Mouse (Mus musculus): ENCODE results near the gene Cphx3.

Gene Cphx3

GRCm38 (mm10) chr14:26175028-26175427 lies 92.9 kb downstream of the Cphx3 start:
- WGBS = no CpG with 5 or more reads among the region's 6 CpGs

GRCm38 (mm10) chr14:26181660-26182059 lies 99.6 kb downstream of the Cphx3 start:
- no CpG with 5 or more reads among the region's 10 CpGs for WGBS

- no CpG with 5 or more reads among the region's 10 CpGs for WGBS
Observed at GRCm38 (mm10) chr14:26182380-26182779, 100.3 kb downstream of the Cphx3 start, which contains the start of gene Plac9b. Plac9b (minus strand) TSS chr14:26182480.

- no CpG with 5 or more reads among the region's 9 CpGs for WGBS
Observed at GRCm38 (mm10) chr14:26186638-26187037, 104.5 kb downstream of the Cphx3 start.

GRCm38 (mm10) chr14:26188361-26188760 lies 106.3 kb downstream of the Cphx3 start:
- no CpG with 5 or more reads among the region's 8 CpGs for WGBS

GRCm38 (mm10) chr14:26197851-26198250 lies 115.8 kb downstream of the Cphx3 start:
- no CpG with 5 or more reads among the region's 3 CpGs for WGBS

- WGBS = no CpG with 5 or more reads among the region's 44 CpGs
Observed at GRCm38 (mm10) chr14:26206197-26206925, 124.3 kb downstream of the Cphx3 start.

GRCm38 (mm10) chr14:26206926-26207247 lies 124.8 kb downstream of the Cphx3 start, which contains the start of gene Tmem254b:
Tmem254b (minus strand) TSS chr14:26207041.
- no CpG with 5 or more reads among the region's 10 CpGs for WGBS

- WGBS = no CpG with 5 or more reads among the region's 5 CpGs
Observed at GRCm38 (mm10) chr14:26216233-26217000, 134.3 kb downstream of the Cphx3 start.

- no CpG with 5 or more reads among the region's 2 CpGs for WGBS
Observed at GRCm38 (mm10) chr14:26237183-26237582, 155.1 kb downstream of the Cphx3 start.

- WGBS = no CpG with 5 or more reads among the region's 25 CpGs
Observed at GRCm38 (mm10) chr14:26257756-26258617, 175.9 kb downstream of the Cphx3 start, which contains the start of gene Duxbl3. Duxbl3 (plus strand) TSS chr14:26257962.

- WGBS = no CpG with 5 or more reads among the region's 6 CpGs
Observed at GRCm38 (mm10) chr14:26258729-26259128, 176.6 kb downstream of the Cphx3 start.
